Mouse (Mus musculus) heart, adult 2 months (tissue): ENCODE data around the gene Sorbs1. TPM values are rescaled to one million over a fixed set of nuclear protein-coding genes. Genes with fewer than 3 reads are reported as not detected.

Experiments
- DNase-seq, 2 experiments: peaks; one replicate each; pipeline ENCODE4 v3.0.0; 2021
- H3K27ac ChIP-seq: fragments of 200-600 bp; 2 replicates; pipeline ENCODE4 v1.8.1; 2022
- H3K27me3 ChIP-seq: fragments of 200-500 bp; 2 replicates; pipeline ENCODE4 v1.6.1; 2012; ENCODE audit warnings: mild to moderate bottlenecking, low read length, inconsistent platforms, mixed read lengths; ENCODE audit not compliant: control insufficient read depth, insufficient read depth
- H3K36me3 ChIP-seq: fragments of 200-500 bp; 2 replicates; pipeline ENCODE4 v1.6.1; 2012; ENCODE audit warnings: low read length, inconsistent platforms; ENCODE audit not compliant: control insufficient read depth, insufficient read depth
- H3K4me1 ChIP-seq: fragments of 200-500 bp; 2 replicates; pipeline ENCODE4 v1.6.1; 2011; ENCODE audit warnings: low read length; ENCODE audit not compliant: control insufficient read depth, insufficient read depth
- H3K4me3 ChIP-seq: fragments of 200-600 bp; 2 replicates; pipeline ENCODE4 v1.8.1; 2022
- H3K79me2 ChIP-seq: fragments of 200-500 bp; replicated peaks from 2 replicates; pipeline ENCODE4 v1.6.1; 2012; ENCODE audit warnings: mild to moderate bottlenecking, inconsistent platforms, low read length, moderate library complexity, mixed read lengths; ENCODE audit not compliant: control insufficient read depth, insufficient read depth
- H3K9ac ChIP-seq: fragments of 200-500 bp; 2 replicates; pipeline ENCODE4 v1.6.1; 2012; ENCODE audit warnings: low read depth, mild to moderate bottlenecking, control low read depth, inconsistent platforms, low read length, mixed read lengths
- CTCF ChIP-seq: fragments of 200-600 bp; IDR thresholded peaks from 2 replicates; pipeline ENCODE4 v1.8.1; 2022; ENCODE audit warnings: antibody characterized with exemption, mild to moderate bottlenecking, moderate library complexity
- EP300 ChIP-seq: fragments of 200-500 bp; IDR thresholded peaks from 2 replicates; pipeline ENCODE4 v1.6.1; 2011; ENCODE audit warnings: low read depth, low read length, control low read depth; ENCODE audit not compliant: insufficient read depth
- POLR2A ChIP-seq: fragments of 200-500 bp; IDR thresholded peaks from 2 replicates; pipeline ENCODE4 v1.6.1; 2011; ENCODE audit warnings: mild to moderate bottlenecking, low read depth, low read length, control low read depth; ENCODE audit not compliant: insufficient read depth
- WGBS: fragments of 180-500 bp; shearing (Covaris S2); methylation state at CpG from one replicate; pipeline ENCODE4 v1.1.7; 2018; 5-methylcytosine and 5-hydroxymethylcytosine counted together
- intact Hi-C: fragments of 180-260 bp; cut with DNase I; formaldehyde crosslinking; loops from one replicate; pipeline ENCODE4 v1.15.1; 2025
- polyA plus RNA-seq: library from polyadenylated mRNA; depleted of rRNA; stranded (reverse); fragments of >200 nt; gene quantifications from 2 replicates; pipeline ENCODE4 v1.2.3, GENCODE M21; 2012
- total RNA-seq, 2 experiments: library from RNA; stranded (reverse); gene quantifications; 2 replicates each; pipeline ENCODE4 v1.2.3; 2021

Gene Sorbs1
- total and polyA plus RNA-seq, 3 experiments: 185 to 971 (median 638) TPM

GRCm38 (mm10) chr19:40383931-40384330 is 129.6 kb downstream of the Sorbs1 start:
- peaks cover 8% of the 10 kb centered on the region for H3K4me1 ChIP-seq
- DNase-seq: no peak

DNA sequence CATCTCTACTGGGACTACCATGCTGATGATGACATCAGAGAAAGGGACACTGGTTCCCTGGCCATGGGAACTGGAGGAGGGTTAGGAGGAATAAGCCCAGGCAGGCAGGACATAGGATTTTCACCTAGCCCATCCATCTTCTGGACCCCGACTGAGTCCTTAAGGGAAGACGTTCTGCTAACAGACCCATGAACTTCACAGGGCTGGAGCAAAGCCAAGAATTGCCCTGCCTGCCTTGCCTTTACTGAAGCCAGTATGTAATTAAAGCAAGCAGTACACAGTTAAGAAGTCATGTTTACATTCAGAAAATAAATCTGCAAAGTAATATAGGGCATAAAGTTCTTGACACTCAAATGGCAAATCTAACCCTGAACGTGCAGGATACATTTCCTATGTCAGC is 132.9 kb downstream of the Sorbs1 start:
- Histone ChIP-seq H3K4me3 (no peak overlapping the region), H3K9ac (no peak overlapping the region), H3K79me2 (no peaks in the 10 kb centered on the region), H3K4me1 (peaks cover 8% of the 10 kb centered on the region), H3K27me3 (no peaks in the 10 kb centered on the region), H3K36me3 (peaks cover 38% of the 10 kb centered on the region), H3K27ac (peak overlapping the region; percentile 89)
- WGBS: 31% methylated on average over 3 of the region's 3 CpGs
- no peak for TF ChIP-seq POLR2A
- no peak for TF ChIP-seq EP300
- TF ChIP-seq CTCF: no peak
- DNase-seq: no peak
- intact Hi-C loops: no loop called here

More at GRCm38 (mm10) chr19:40383931-40384330, 129.6 kb downstream of the Sorbs1 start:
- no peaks in the 10 kb centered on the region for H3K79me2 ChIP-seq
- 0 out of 2 replicates have a peak overlapping the region, but pooled peaks have one; percentile 27 for H3K9ac ChIP-seq
- peak overlapping the region; percentile 8; the same call in 1 of the 2 replicates for H3K27ac ChIP-seq
- intact Hi-C loops: loop anchor here (2.0 kb wide), 1 partner anchor 41 kb away; no protein-coding TSS in a partner anchor
- H3K27me3 ChIP-seq: no peaks in the 10 kb centered on the region
- TF ChIP-seq POLR2A (no peak), EP300 (no peak), CTCF (peak; percentile 60)
- WGBS: 36% methylated on average over 5 of the region's 5 CpGs
- H3K36me3 ChIP-seq: peaks cover 45% of the 10 kb centered on the region
- H3K4me3 ChIP-seq: no peak overlapping the region

- H3K36me3 ChIP-seq: peaks cover 40% of the 10 kb centered on the region
- intact Hi-C loops: no loop called here
- peaks cover 8% of the 10 kb centered on the region for H3K4me1 ChIP-seq
- H3K27ac ChIP-seq: peak overlapping the region; percentile 89
- H3K4me3 ChIP-seq: no peak overlapping the region
- DNase-seq: no peak
- no peak overlapping the region for H3K9ac ChIP-seq
- TF ChIP-seq POLR2A: no peak
- no peak for TF ChIP-seq EP300
- TF ChIP-seq CTCF: no peak
- 9% methylated on average over 6 of the region's 6 CpGs for whole genome bisulfite sequencing
- H3K79me2 ChIP-seq: no peaks in the 10 kb centered on the region
- no peaks in the 10 kb centered on the region for H3K27me3 ChIP-seq
Observed at GRCm38 (mm10) chr19:40380005-40380404, 133.6 kb downstream of the Sorbs1 start.

GRCm38 (mm10) chr19:40379081-40379480 is 134.5 kb downstream of the Sorbs1 start:
- Histone ChIP-seq H3K79me2 (no peaks in the 10 kb centered on the region), H3K4me1 (peaks cover 5% of the 10 kb centered on the region), H3K27ac (peak overlapping the region; percentile 89), H3K9ac (no peak overlapping the region), H3K4me3 (no peak overlapping the region), H3K27me3 (no peaks in the 10 kb centered on the region), H3K36me3 (peaks cover 40% of the 10 kb centered on the region)
- WGBS: 84% methylated on average over 4 of the region's 4 CpGs
- no peak for DNase-seq
- TF ChIP-seq CTCF (no peak), EP300 (no peak), POLR2A (no peak)
- intact Hi-C loops: no loop called here

DNA sequence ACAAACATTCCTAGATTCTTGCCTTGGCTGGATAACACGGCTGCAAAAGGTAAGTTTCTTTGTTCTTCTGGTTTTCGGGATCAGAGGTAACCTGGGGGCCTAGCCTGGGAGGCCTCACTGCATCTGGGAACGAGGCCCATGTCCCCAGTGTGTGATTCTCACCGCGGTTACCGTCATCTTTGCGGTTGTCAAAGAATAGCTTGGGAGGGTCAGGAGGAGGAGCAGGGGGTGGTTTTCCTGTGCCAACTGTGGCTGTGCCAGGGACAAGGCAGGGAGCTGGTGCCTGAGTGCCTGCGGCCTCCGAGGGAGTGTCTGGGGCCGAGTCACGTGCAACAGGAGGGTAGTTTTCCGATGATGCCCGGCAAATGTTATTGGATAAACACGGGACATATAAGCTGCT is 135.9 kb downstream of the Sorbs1 start:
- no peaks in the 10 kb centered on the region for H3K27me3 ChIP-seq
- H3K36me3 ChIP-seq: peaks cover 41% of the 10 kb centered on the region
- peaks cover 7% of the 10 kb centered on the region for H3K4me1 ChIP-seq
- peak overlapping the region; percentile 54 for H3K9ac ChIP-seq
- H3K27ac ChIP-seq: peak overlapping the region; percentile 89
- no peaks in the 10 kb centered on the region for H3K79me2 ChIP-seq
- 56% methylated on average over 14 of the region's 14 CpGs for WGBS
- intact Hi-C loops: no loop called here
- TF ChIP-seq EP300 (peak; percentile 87), CTCF (no peak), POLR2A (peak; percentile 57)
- peak overlapping the region; percentile 44 for H3K4me3 ChIP-seq
- peak; percentile 71 to 84 for DNase-seq

DNA sequence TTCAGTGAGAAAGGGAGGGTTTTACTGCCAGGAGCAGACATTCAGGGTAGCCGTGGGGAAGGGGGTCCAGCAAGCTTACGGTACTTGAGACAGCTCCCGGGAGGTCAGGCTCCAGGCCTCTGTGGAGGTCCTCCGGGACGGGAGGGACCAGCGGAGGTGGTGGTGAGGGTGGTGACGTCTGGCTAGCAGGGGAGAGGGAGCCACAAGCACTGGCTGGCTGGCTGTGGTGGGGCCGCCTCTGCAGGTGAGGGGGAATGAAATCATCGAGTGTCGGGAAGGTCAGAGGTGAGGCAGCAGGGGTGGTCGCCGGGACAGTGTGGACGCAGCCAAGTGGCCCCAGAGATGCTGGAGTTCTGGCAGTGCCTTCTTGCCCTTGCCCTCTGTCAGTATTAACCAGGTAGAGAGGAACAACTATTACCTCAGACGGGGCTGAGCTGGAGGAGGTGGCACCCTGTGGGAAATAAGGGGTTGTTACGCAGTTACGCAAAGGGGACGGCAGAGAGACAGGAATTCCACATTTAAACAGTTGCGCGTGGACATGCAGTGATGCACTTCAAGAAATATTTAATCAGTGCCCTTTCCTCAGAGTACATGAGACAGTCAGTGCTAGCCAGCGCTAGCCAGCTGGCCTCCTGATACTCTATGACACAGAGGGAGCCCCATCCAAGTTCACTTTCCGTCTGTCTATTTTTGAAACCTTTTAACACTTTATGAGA is 136.9 kb downstream of the Sorbs1 start:
- H3K79me2 ChIP-seq: no peaks in the 10 kb centered on the region
- 50% methylated on average over 21 of the region's 21 CpGs for WGBS
- no peaks in the 10 kb centered on the region for H3K27me3 ChIP-seq
- peak overlapping the region; percentile 44 for H3K4me3 ChIP-seq
- peak overlapping the region; percentile 89 for H3K27ac ChIP-seq
- intact Hi-C loops: no loop called here
- peak overlapping the region; percentile 78 for H3K9ac ChIP-seq
- H3K36me3 ChIP-seq: peaks cover 46% of the 10 kb centered on the region
- TF ChIP-seq POLR2A (peak; percentile 74), CTCF (no peak), EP300 (peak; percentile 98)
- H3K4me1 ChIP-seq: peaks cover 7% of the 10 kb centered on the region
- peak; percentile 59 to 80 for DNase-seq
